Mouse (Mus musculus) cerebellum, adult 11-12 months (tissue): Measurements from ENCODE around the gene Phactr2.

ENCODE experiments used
- DNase-seq: peaks from one replicate; pipeline ENCODE4 v3.0.0; 2022

Gene Phactr2

DNA sequence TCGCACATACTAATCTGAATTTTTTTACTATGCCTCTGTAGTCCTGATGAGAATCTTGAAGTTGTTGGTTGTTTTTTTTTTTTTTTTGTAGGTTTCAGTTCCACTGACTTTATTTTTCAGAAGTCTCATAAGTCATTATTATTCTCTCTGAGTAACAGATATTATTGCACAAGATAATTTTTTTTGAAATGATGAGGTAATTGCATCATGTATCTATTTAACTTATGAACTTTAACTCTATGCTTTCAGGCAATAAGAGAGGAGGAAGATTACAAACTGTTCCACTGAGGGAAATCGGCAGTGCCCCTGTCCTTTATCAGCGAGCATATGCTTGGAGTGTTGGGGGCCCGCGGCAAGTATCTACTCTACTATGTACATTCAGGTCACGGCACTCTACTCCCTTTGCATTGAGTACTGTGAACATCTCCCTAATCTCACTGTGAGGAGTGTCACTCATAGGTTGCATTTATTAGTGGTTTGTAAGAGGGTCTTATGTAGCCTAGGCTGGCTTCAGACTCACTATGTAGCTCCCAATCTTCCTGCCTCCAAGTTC, 272.4 kb downstream of the Phactr2 start:
- DNase-seq, result no peak

DNA sequence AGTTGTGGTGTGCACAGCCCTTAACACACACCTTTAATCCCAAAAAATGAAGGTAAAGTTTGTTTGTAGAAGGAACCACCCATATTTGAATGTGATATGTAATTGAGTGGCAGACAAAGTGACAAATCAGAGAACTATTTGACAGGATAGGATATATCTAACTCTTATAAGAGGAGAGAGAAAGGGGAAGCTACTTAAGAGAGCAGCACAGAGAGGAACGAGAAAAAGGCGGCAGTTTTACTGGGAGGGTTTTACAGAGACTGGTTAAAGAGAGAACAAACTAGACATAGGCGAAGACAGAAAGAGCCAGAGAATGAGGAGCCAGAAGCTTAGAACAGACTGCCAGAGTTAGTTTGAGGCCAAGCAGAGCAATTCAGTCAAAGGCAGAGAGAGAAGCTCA, 273.4 kb downstream of the Phactr2 start:
- DNase-seq, result no peak

DNA sequence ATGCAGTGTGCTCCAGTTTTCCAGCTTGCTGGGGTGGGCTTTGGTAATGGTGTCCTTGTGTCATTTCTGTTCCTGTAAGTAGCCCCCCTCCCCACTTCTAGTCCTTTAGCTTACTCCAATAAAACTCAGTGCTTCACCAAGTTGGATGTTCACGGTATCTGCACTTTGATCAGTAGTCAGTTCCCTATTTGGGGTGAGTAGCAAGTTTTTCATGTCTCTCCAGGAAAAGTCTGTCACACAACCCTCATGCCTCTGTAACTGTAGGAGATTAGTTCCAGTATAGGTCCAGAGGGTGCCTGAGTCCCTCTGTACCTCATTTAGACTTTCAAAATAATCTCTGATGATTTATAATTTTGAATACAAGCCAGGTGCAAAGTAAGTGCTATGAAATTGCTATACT, 275.0 kb downstream of the Phactr2 start:
- DNase-seq, result no peak

DNA sequence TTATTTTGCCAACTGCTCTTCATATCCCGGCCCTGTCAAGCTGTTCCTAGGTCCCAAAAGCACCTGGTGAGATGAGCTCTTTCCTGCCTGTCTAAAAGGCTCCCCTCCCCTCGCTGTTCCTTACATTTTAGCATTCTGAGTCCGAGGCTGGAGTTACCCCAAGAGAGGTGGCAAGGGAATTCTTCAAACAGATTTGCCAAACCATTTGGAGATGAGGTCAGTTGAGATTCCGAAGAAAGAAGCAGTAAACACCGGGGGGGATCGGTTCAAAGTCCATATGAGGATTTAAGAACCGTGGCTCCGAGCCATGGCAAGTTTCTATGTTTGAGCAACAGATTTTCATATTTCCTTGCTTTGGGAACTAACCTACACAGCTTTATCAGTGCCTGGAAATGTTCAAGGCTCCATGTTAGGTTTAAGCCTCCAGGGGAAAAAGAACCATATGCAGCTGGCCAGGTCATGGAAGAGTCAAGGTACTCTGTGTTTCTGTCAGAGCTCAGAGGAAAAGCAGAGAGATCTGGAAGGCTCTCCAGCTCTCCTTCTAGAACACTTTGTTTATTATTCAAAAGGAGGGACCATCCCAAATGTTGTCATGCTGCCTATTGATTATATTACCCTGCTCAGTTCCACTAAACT, 277.2 kb downstream of the Phactr2 start:
- DNase-seq, result no peak

DNA sequence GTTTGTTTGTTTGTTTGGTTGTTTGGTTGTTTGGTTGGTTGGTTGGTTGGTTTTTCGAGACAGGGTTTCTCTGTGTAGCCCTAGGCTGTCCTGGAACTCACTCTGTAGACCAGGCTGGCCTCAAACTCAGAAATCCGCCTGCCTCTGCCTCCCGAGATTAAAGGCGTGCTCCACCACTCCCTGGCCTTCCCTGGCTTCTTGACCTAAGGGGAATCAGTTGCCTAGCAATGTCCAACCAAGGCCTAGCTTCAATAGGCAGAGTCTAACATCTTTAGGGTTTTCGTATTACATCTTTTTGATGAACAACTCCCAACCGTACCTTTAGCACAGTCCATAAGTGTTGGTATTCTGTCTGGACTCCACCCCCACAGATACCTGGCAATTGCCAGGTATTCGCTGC, 280.7 kb downstream of the Phactr2 start:
- peak; percentile 26 for DNase-seq

DNA sequence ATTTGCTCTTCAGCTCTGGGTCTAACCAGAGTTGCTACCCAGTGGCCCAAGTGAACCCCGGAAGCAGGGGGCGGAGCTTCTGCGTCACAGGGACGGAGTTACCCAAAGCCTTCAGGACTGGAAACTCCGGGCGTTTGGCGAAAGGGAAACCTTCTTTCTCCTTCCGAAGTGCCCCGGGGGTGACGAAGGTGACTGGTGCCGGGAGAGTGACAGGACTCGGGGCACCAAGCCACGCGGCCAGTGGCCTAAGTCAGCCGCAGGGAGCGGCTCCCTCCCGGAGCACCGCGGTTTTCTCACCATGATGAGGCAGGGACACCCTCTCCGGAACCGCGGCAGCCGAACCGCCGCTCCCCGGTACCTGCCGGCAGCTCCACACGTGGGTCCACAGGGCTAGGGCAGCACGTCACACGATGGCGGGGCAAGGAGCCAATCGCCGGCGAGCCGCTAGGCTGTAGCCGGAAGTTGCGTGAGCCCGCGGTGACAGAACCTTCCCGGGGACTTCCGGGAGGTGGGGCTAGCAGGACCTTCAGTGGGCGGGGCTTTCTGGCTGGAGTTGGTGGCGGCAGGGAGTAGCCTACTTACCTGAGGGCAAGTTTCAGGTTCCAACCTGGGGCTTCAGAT, 281.4 kb downstream of the Phactr2 start, which contains the start of gene Ltv1:
Gene Ltv1 (minus strand): TSS at position 438 of the 621 bp plus-strand sequence.
- peak; percentile 96 for DNase-seq

DNA sequence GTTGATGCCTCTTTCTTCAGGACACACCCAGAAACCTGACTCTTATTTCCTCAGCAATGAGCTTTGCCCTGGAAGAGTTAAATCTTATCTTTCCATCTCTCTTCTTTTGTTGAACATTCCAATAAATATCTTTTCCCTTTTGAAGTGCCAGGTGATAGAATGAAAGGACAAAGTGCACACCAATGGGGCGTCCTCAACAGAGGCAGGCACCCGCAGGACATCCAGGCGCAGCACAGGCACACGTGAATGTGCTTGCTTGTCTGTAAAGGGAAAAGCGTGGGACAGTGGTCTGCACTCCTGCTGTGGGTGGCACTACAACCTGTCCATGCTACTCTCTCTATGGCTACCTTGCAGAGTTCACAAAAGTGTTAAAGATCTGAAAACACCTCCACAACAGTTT, 284.3 kb downstream of the Phactr2 start:
- DNase-seq, result no peak

DNA sequence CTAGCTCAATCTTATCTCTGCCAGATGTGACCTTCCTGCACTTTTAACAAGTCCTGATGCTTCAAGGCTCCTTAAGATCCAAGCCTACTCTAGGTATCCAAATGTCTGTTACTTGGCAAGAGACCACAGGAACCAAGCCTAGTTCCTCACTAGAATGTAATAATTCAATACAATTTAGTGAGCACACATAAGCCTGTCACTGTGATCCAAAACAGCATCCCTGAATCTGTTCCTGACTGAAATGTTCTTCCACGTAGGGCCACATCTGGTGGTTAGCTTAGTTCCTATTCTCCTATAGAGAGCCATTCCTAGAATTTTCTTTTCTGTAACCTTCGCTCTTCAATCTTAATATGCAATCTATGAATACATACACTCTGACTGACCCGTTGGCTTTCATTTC, 287.5 kb downstream of the Phactr2 start:
- DNase-seq, result no peak

DNA sequence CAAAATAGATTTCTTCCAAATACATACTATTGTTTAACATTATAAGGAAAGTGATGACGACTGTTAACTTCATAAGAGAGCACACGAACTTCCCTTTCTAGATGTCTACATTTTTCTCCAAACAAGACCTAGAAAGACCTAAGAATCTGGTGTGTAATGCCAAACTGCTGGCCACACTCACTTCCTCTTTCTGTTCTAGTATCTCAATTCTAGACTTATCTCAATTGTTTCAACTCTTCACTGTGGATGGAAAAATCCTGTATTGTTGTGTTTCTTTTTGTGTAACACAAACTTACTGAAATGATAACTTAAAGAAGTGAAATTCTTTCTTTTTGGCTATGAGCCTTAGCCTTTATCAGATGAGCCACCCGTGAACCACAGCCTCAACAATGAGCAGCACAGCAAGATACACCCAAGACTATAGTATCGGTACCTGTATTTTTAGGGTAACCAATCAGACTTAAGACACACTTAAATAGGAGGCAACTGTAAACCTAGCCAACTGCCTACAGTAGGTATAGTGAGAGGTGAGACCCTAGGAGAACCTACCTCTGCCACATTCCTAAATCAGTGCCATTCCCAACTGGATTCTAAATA, 289.9 kb downstream of the Phactr2 start:
- no peak for DNase-seq

DNA sequence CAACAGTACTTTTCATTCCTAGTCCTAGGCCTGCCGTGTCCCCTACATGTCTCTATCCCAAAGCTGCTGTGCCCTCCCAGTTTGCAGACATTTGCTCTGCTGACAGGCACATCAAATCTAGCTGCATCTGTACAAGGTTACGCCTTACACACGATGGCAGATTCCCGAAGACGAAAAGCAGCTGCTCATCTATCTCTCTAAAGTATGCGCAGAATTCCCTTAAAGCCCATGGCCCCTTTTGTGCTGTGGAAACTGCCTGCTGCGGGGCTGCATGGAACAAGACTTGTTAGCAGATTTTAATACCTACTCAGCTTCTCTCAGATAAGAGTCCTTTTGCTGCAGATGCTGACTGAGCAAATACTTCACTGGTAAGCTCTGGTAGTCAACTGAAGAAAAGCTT, 294.0 kb downstream of the Phactr2 start:
- no peak for DNase-seq

DNA sequence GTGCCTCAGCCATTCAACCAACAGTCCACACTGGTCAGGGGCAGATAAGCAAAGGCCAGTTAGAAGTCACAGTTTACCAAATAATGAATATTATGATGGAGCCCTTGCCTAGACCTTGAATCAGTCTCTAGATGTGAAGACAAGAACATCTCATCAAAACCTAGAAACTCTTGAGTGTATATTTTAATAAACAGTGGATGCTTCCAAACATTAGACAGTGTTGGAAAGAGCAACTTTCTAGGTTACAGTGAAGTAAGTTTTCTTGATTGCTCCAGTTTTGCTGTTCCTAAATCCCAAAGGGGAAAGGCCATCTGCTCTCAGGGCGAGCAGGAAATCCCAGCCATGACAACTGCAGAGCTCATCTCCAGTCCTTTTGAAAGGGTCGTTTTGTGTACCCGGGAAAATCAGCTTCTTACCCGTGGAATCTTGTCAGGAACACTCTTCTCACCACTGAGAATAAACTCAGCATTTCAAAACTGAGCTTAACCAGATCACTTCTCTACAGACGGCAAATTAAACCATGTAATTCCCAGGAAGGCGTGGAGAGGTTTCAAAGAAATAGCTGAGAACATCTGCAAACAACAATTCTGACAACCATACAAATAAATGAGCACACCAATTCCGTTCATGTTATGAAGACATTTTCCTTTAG, 296.1 kb downstream of the Phactr2 start, which contains the start of gene Zc2hc1b:
Gene Zc2hc1b (minus strand): TSS at position 51 of the 652 bp plus-strand sequence.
- no peak for DNase-seq

DNA sequence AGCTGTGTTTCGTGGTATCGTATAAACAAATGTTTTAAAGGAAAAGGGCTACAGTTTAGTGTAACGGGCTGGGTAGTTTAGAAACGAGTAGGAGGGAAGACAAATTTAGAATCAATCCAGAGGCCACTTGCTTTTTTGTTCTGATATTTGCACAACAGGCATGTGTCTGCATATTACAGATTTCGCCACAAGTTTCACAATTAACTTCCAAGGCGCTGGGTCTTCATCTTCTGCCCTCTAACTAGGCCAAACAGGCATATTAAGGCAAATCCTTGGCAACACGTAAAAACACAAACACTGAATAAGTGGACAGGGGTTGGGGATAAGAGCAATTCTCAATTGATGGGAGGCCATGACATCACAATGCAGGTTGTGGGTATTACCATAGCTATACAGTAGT, 298.3 kb downstream of the Phactr2 start:
- DNase-seq, result no peak

DNA sequence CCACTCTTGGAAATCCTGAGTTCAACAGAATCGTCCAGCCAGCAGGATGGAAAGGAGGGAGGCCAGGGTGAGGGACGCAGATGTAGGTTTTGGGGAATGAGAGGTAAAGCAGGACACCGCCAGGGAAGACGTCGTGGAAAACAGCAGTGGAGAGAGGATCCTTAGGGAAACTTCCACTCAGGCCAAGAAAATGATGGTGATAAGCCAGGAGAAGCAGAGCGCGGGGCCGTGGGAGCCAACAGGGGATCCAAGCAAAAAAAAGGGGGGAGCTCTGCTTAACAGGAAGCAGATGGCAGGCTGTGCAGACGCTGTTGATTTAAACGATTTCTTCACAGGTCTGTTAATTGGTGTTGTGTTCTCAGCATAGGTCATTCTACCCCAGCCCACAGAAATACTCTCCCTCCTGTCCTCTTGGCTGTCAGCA, 301.4 kb downstream of the Phactr2 start:
- no peak for DNase-seq

DNA sequence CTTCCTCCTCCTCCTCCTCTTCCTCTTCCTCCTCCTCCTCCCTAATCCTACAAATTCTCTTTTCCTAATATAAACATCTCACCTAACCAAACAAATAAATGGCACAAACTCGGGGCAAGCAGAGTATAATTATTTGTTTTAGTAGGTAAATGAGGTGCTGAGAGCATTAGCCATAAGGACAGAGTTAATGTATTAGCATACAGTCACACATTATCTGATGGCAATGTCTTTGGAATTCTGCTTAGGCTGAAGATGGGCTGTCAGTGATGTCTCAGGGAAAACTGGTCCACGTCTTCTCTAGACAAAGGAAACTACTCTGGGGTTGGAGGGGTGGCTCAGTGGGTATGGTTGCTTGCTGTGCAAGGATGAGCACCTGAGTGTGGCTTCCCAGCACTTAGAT, 302.8 kb downstream of the Phactr2 start:
- DNase-seq, result no peak

DNA sequence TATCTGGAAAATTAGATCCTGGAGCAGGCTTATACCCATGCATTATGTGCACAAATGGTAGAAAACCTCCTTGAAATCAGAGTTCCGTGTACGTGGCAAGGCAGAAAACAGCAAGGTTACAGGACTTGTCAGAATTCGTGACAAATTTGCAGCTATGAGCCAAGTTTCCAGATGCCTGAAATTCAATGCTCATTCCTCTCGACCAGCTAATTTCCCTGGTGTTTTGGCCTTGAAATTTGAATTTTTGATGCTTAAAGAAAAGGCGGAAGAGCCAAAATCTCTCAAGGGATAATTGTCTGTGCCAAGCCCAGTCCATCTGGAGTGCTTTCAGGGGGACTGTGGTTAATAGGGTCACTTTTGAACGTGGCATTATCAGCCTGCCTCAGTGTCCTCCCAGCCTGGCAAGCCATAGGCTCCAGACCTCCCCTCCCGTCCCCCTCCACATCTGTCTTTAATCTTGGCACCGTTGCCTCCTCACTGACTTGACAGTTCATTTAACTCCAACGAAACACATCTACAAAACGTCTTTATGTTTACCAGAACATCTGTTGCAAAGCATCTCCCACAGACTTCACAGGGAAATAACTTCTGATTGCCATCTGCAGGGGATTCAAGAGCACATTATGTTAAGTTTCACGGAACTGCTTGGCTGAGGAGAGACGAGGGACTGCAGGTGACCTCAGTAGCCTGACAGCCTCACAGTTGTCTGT, 303.3 kb downstream of the Phactr2 start:
- DNase-seq, result no peak

DNA sequence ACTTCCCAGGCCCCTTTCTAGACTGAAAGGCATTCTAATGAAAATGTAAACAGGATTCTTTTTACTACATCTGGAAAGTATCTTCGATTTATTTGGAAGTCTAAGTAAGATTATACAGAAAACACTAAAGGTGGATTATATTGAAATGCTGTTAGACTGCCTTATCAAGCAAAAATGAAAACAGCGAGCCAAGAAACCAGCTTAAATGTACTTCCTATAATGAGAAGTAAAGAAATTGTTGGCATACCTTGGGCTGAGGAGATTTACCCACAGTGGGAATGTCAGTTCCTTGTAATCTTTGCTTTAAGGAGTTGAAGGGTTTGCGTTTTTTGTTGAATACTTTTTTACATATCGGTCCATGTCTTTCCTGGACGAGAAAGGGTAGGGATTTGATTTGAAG, 305.8 kb downstream of the Phactr2 start:
- no peak for DNase-seq

DNA sequence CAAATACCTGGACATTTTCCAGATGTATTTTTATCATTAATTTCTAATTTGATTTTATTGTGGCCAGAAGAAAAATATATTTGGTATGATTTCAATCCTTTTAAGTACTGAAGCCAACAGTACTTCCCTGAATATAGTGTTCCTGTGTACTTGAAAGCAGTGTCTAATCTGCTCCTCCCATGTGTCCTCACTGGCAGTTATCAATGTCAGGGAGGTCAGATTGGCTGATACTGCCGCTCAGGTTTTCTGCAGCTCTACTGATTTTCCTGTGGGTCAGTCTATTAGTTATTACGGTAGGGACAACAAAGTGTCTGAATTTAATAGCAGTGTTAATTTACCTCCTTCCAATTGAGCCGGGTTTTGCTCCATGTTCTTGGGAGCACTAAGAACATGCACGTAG, 312.2 kb downstream of the Phactr2 start:
- DNase-seq, result no peak

DNA sequence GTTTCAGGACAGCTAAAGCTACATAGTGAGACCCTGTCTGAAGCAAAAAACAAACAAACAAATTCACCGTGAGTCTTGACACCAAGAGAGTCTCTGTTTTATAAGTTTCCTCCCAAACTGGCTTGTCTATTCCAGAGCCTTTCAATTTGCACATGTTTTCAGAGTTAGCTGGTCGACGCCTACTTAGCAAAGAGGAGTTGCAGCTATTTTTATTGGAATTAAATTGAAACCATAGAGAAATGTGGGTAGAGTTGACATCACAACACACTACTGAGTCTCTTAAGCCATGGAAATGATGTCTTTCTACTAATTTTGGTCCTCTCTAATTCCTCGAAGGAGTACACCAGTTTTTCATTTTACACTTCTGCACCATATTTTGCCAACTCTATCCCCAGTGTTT, 313.3 kb downstream of the Phactr2 start:
- DNase-seq, result no peak
